Mouse (Mus musculus) MEL (cell line): ENCODE data around the gene Mars2.

Experiments
- CTCF ChIP-seq, 3 experiments: IDR thresholded peaks in 2 of 3; conservative IDR thresholded peaks in 1 of 3; 2 replicates each; pipeline ENCODE4 v1.5.1; 2011 to 2012; ENCODE audit warnings: low read length in 3 of 3, low read depth in 2 of 3, mild to moderate bottlenecking in 2 of 3, improper control_type of control experiment in 1 of 3, inconsistent platforms in 1 of 3, mixed read lengths in 1 of 3, moderate library complexity in 1 of 3; ENCODE audit not compliant: control insufficient read depth in 1 of 3, insufficient read depth in 1 of 3, poor library complexity in 1 of 3, severe bottlenecking in 1 of 3
- EP300 ChIP-seq, 2 experiments: IDR thresholded peaks; 2 replicates each; pipeline ENCODE4 v1.6.1; 2011; ENCODE audit warnings: improper control_type of control experiment in 2 of 2, low read length in 2 of 2, low read depth in 1 of 2, mild to moderate bottlenecking in 1 of 2
- MAFK ChIP-seq: IDR thresholded peaks from 2 replicates; pipeline ENCODE4 v1.6.1; 2011; ENCODE audit warnings: low read depth, mild to moderate bottlenecking, low read length, improper control_type of control experiment, borderline replicate concordance
- MAX ChIP-seq: IDR thresholded peaks from 2 replicates; pipeline ENCODE4 v1.6.1; 2011; ENCODE audit warnings: low read length, improper control_type of control experiment
- POLR2AphosphoS5 ChIP-seq: IDR thresholded peaks from 2 replicates; pipeline ENCODE4 v1.6.1; 2012; ENCODE audit warnings: low read depth, borderline replicate concordance, mild to moderate bottlenecking, inconsistent platforms, low read length, moderate library complexity, mixed read lengths
- USF2 ChIP-seq, 2 experiments: IDR thresholded peaks; 2 replicates each; pipeline ENCODE4 v1.6.1; 2011 to 2012; ENCODE audit warnings: improper control_type of control experiment in 2 of 2, low read length in 2 of 2, borderline replicate concordance in 1 of 2, inconsistent platforms in 1 of 2, low read depth in 1 of 2, mild to moderate bottlenecking in 1 of 2; ENCODE audit not compliant: insufficient read depth in 1 of 2
- ZC3H11A ChIP-seq: IDR thresholded peaks from 2 replicates; pipeline ENCODE4 v1.6.1; 2012; ENCODE audit warnings: low read depth, mild to moderate bottlenecking, inconsistent platforms, low read length, improper control_type of control experiment
- ZNF384 ChIP-seq: IDR thresholded peaks from 2 replicates; pipeline ENCODE4 v1.6.1; 2012; ENCODE audit warnings: low read depth, mild to moderate bottlenecking, inconsistent platforms, low read length, improper control_type of control experiment

DNA sequence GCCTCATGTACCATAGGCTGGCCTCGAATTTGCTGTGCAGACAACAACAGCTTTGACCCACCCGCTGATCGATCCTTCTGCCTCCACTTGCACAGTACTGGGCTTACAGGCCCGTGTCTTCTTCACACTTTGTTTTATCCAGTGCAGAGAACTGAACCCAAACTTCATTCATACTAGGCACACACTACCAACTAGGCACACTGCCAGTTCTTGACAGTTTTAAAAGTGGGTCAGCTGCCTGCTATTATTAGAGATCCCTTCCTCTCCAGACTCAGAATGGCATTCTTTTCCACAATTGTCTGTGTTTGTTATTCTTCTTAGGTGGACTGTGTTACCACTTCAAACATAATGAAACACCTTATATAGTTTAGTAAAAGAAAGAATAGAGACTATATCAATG is 15.6 kb upstream of the Mars2 start:
- TF ChIP-seq POLR2AphosphoS5 (no peak), USF2 (IDR thresholded peaks at IDR 0.05; ENCODE audit: borderline replicate concordance in 1 of 2, insufficient read depth in 1 of 2, low read depth in 1 of 2, low read length in 2 of 2) (no peak), ZC3H11A (no peak), CTCF (IDR thresholded peaks at IDR 0.05 in 2 of 3, conservative IDR thresholded peaks at IDR 0.05 in 1 of 3; ENCODE audit: control insufficient read depth in 1 of 3, insufficient read depth in 1 of 3, low read depth in 2 of 3, low read length in 3 of 3, poor library complexity in 1 of 3, severe bottlenecking in 1 of 3) (no peak), MAX (no peak), MAFK (no peak), EP300 (IDR thresholded peaks at IDR 0.05; ENCODE audit: low read depth in 1 of 2, low read length in 2 of 2) (no peak), ZNF384 (no peak)
